Mouse (Mus musculus) bone marrow macrophage, adult 2 months (primary cell): ENCODE results near the gene Cpne9.

Experiments used
- CTCF ChIP-seq: IDR thresholded peaks from 2 replicates; pipeline ENCODE4 v1.5.1; 2012; ENCODE audit warnings: low read depth, mild to moderate bottlenecking, low read length, moderate library complexity
- POLR2A ChIP-seq: IDR thresholded peaks from 2 replicates; pipeline ENCODE4 v1.6.1; 2012; ENCODE audit warnings: mild to moderate bottlenecking, low read depth, low read length, borderline replicate concordance

- TF ChIP-seq POLR2A, result no peak
- no peak for TF ChIP-seq CTCF
These were observed 14.5 kb downstream of the Cpne9 start for GRCm38 (mm10) chr6:113296639-113297038.
